Mouse (Mus musculus) brain, adult 2 months (tissue): ENCODE data around the gene Tmem39b.
"Not testable (repeated sequence)": the region's sequence is repeated elsewhere in the genome, so short reads cannot be mapped to it uniquely, and the experiment has no call there.

Experiments
- DNase-seq: peaks from one replicate; pipeline ENCODE4 v3.0.0; 2011; ENCODE audit warnings: low read depth, low spot score

Tmem39b gene

GRCm38 (mm10) chr4:129696158-129696985 lies at the start of gene Tmem39b:
Gene Tmem39b (minus strand): TSS chr4:129696838.
- DNase-seq: peak; percentile 97

GRCm38 (mm10) chr4:129746106-129746505 lies 49.5 kb upstream of the Tmem39b start:
- DNase-seq: no peak

GRCm38 (mm10) chr4:129743494-129743893 lies 46.9 kb upstream of the Tmem39b start:
- DNase-seq: no peak

- DNase-seq: peak; percentile 42
Observed at GRCm38 (mm10) chr4:129743010-129743390, 46.4 kb upstream of the Tmem39b start.

GRCm38 (mm10) chr4:129742232-129743009 lies 45.8 kb upstream of the Tmem39b start, which contains the start of gene Khdrbs1:
Gene Khdrbs1 (minus strand): TSS chr4:129742303.
- DNase-seq: peak; percentile 99

GRCm38 (mm10) chr4:129741974-129742231 lies 45.3 kb upstream of the Tmem39b start:
- DNase-seq: no peak

- peak; percentile 57 for DNase-seq
Observed at GRCm38 (mm10) chr4:129741251-129741973, 44.8 kb upstream of the Tmem39b start.

GRCm38 (mm10) chr4:129739111-129739645 lies 42.5 kb upstream of the Tmem39b start:
- no peak for DNase-seq

- no peak for DNase-seq
Observed at GRCm38 (mm10) chr4:129736173-129736572, 39.5 kb upstream of the Tmem39b start.

GRCm38 (mm10) chr4:129735485-129735884 lies 38.8 kb upstream of the Tmem39b start:
- not testable (repeated sequence) for DNase-seq

- DNase-seq: no peak
Observed at GRCm38 (mm10) chr4:129731423-129731822, 34.8 kb upstream of the Tmem39b start.

- peak; percentile 54 for DNase-seq
Observed at GRCm38 (mm10) chr4:129716310-129716709, 19.7 kb upstream of the Tmem39b start.

- DNase-seq: peak; percentile 73
Observed at GRCm38 (mm10) chr4:129709486-129710129, 13.0 kb upstream of the Tmem39b start.

- peak; percentile 54 for DNase-seq
Observed at GRCm38 (mm10) chr4:129706750-129707149, 10.1 kb upstream of the Tmem39b start.

GRCm38 (mm10) chr4:129702454-129702853 lies 5.8 kb upstream of the Tmem39b start:
- peak; percentile 91 for DNase-seq

GRCm38 (mm10) chr4:129701503-129702377 lies 5.1 kb upstream of the Tmem39b start:
- DNase-seq: peak; percentile 93

- DNase-seq: not testable (repeated sequence)
Observed at GRCm38 (mm10) chr4:129700661-129701060, 4.0 kb upstream of the Tmem39b start.

GRCm38 (mm10) chr4:129700216-129700615 lies 3.6 kb upstream of the Tmem39b start:
- no peak for DNase-seq

GRCm38 (mm10) chr4:129697191-129697590 lies 553 bp upstream of the Tmem39b start:
- no peak for DNase-seq

- no peak for DNase-seq
Observed at GRCm38 (mm10) chr4:129695815-129696157, 852 bp downstream of the Tmem39b start.
